Mouse (Mus musculus): ENCODE measurements around the gene Ripk1. TPM values are rescaled to one million over a fixed set of nuclear protein-coding genes. Genes with fewer than 3 reads are reported as not detected.

Gene Ripk1
- polyA plus RNA-seq (2012; rRNA removed): 6.2 and 6.8 TPM in 2 replicates

DNA sequence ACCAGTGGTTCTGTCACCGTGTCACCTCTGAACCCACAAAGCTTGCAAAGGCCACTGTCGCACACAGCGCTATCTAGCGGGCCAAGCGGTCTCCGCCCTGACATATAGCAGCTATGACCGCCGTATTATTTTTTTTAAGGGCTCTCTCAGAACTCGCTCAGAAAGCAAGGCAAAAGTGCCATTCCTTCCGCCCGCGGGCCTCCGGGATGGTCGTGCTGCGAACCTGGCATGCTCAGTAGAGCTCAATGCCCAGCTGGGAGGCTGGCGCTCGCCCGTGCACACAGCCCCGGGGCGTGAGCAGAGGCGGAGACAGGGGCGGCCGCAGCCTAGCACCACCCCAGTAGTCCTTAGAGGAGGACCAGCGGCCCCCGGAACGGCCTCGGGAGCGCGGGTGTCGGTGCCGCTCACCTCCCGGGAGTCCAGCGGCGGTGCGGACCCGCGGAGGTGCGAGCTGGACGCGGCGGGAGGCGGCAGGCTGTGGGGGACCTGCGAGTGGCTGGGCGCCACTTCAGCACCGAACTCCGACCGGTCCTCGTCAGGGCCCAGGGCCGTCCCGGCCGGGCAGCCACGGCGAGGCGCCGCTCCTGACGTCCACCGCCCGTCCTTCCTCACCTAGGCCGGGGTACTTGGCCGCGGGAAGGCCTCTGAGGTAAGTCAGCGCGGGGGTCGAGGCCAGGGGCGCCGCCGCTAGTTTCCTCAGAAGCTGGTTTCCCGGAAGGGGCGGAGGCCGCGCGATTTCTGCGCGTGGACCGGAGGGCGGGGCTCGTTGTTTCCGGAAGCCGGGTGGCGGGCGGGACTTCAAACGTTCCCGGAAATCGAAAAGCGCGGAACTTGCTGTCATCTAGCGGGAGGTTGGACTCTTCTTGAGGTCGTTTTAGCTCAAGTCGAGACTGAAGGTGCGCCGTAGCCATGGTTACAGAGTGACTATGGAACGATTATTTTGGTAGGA is at the start of gene Ripk1, which contains the start of gene Serpinb6a:
TSS of gene Ripk1 (plus strand) at position 306 of the 949 bp plus-strand sequence.
TSS of gene Serpinb6a (minus strand) at position 737 of the 949 bp plus-strand sequence.

DNA sequence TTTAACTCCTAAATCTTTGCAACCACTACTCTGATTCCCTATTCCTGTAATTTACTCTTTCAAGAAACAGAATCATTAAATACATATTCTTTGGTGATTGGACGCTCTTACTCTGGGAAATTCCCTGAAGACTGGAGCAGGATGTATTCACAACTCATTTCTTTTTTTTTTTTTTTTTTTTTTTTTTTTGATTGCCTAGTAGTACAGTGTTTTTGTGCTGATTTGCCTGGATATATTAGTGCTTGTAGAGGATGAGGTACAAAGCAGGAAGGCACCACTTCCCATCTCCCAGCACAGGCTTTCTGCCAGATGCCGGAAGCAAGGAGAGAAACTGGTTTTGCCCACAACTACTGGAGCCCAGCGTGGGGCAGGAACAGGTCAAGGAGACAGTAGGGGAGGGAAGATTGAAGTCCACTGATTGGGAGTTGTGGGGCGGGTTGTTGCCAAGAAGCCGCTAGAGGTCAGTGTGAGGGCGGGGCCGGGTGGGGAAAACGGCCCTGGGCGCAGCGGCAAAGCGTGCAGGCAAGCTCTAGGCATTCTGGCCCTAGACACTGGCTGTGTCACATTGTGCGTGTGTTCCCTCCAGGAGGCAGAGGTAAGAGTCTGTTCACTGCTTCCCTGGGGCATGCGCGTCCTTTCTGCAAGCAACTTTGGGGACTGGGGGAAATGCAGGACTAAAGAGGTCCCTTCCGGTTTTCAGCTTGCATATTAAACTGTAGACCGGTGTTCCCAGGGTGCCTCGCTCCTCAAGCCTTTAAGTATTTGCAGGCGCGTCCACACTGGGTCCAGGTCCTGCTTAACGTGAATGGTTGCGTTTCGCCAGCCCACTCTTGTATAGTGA is 37.7 kb upstream of the Ripk1 start, which contains the start of gene Nqo2:
TSS of gene Nqo2 (plus strand) at position 482 of the 841 bp plus-strand sequence.

DNA sequence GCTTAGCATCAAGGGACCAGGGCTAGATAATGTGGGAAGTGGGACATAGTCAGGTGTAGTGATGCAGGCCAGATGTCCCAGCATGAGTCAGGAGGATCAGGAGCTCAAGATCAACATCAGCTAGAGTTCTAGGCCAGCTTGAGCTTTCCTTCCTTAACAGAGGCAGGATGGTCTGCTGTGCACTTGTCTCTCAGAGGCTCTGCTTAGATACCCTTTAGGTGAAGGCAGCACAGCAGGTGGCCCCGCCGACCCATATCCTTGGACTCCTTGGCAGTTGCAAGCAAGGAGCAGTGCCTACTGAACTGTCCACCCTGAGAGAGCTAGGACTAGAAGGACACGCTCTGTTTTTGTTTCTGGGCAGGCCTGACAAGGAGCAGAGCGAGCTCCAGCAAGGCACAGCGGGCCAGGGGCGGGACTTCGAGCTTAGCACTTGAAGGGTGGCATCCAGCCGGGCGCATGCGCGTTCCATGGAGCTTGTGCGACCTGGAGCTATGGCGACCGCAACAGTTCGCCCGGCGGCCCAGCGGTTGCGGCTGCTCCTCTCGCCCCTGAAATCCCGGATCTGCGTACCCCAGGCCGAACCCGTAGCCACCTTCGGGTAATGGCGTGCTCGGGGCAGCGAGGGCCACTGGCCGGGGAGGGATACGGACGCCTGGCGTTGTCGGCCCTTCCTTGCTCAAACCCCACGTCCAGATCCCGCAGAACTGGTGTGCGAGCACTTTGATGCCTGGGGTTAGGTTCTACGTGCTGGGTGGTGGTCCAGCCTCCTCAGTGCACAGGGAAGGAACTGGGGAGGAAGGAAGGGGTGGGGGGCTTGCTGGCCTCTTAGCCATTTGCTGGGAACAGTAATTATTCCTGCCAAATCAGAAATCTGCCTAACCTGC is 35.3 kb downstream of the Ripk1 start, which contains the start of gene Bphl:
TSS of gene Bphl (plus strand) at position 426 of the 884 bp plus-strand sequence.

DNA sequence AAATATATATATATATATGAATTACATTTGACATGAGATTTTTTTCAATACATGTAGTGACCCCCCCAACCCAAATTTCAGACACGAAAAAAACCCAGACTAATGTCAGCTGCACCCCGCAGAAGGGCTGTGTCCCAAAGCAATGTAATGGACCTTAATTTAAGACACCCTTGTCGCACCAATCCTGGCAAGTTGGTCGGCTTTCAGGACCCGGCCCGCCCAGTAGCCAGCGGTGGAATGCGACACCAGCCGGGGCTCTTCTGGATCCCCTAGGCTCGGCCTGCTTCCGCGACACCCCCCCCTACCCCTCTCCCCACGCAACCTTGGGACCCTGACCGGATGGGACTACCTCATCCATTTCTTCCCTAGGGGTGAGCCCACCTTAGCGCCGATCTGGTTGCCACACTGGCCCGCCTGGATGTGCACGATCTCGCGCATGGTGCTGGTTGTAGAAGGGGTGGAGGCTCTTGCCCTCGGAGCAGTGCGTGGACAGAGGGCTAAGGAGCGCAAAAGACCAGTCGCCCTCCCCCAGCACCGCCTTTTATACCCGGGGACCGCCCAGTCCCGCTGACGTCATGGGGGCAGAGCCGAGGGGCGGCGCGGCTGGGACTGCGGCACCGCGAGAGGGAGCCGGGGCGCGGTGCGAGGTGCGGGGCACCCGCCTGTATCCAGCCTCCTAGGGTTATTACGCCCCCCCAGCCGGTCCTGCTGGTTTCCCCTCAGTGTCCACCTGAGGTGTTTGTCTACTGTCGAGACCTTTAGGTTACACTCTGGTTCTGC is 75.5 kb downstream of the Ripk1 start, which contains the start of gene Tubb2a:
TSS of gene Tubb2a (minus strand) at position 516 of the 780 bp plus-strand sequence.

Other genes starting within 250 kb of the Ripk1 start
- gene Serpinb6e, start 159.0 kb upstream of the Ripk1 start, polyA plus RNA-seq (2012; rRNA removed): not detected in 2 replicates
- not detected in 2 replicates for gene Serpinb6c, start 96.7 kb upstream of the Ripk1 start, polyA plus RNA-seq (2012; rRNA removed)
- 12.8 and 16.6 TPM in 2 replicates for gene Nqo2, start 37.7 kb upstream of the Ripk1 start, polyA plus RNA-seq (2012; rRNA removed)
- gene Serpinb6a, start 431 bp downstream of the Ripk1 start, polyA plus RNA-seq (2012; rRNA removed): 18.9 and 21.6 TPM in 2 replicates
- gene Bphl, start 35.2 kb downstream of the Ripk1 start, polyA plus RNA-seq (2012; rRNA removed): 74.2 and 85.9 TPM in 2 replicates
- gene Tubb2a, start 75.6 kb downstream of the Ripk1 start, polyA plus RNA-seq (2012; rRNA removed): 266 and 379 TPM in 2 replicates
- gene Tubb2b, start 128.1 kb downstream of the Ripk1 start, polyA plus RNA-seq (2012; rRNA removed): 2.9 and 3.5 TPM in 2 replicates
- 43.7 and 48.8 TPM in 2 replicates for gene Psmg4, start 160.6 kb downstream of the Ripk1 start, polyA plus RNA-seq (2012; rRNA removed)

Measured in liver, embryonic 18 days (tissue).